Mouse (Mus musculus): ENCODE measurements around the gene Krcc1.

DNA sequence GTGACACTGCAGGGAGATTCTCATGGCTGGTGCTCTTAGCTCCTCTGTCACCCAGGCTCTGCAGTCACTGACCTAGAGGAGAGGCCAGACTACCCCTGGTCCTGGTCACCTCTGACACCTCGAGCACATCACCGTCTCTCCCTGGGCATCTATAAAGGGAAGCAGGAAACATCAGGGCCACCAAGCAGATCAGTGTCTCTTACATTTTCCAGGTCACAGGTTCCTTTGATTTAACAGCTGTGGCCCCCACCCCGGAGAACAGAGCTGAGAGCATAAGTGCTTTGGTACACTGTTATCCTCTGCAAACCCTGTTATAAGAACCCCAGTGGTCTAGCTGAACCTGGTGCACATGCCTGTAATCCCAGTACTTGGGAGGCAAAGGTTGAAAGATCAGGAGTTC, 61.6 kb downstream of the Krcc1 start:
- TF ChIP-seq CTCF (IDR thresholded peaks at IDR 0.05; ENCODE audit: low read depth) (no peak), EP300 (IDR thresholded peaks at IDR 0.05; ENCODE audit: low read depth) (no peak)
